Mouse (Mus musculus) heart, postnatal 0 days (tissue): ENCODE measurements around the gene Camk2g. TPM values are rescaled to one million over a fixed set of nuclear protein-coding genes. Genes with fewer than 3 reads are reported as not detected.

Experiments
- ATAC-seq: fragments of 200-750 bp; cut with Nextera tagmentation; 2 replicates; pipeline ENCODE4 v1.8.0; 2017; ENCODE audit warnings: low read depth, moderate number of reproducible peaks, moderate library complexity; ENCODE audit not compliant: insufficient read depth
- DNase-seq: peaks from one replicate; pipeline ENCODE4 v3.0.0-alpha.2; 2016; ENCODE audit warnings: low spot score
- H3K27ac ChIP-seq: fragments of 300-500 bp; sonication (generic); 2 replicates; pipeline ENCODE4 v1.5.1; 2014; ENCODE audit warnings: low read depth, mild to moderate bottlenecking
- H3K27me3 ChIP-seq: fragments of 300-500 bp; sonication (generic); 2 replicates; pipeline ENCODE4 v1.6.1; 2014; ENCODE audit warnings: low read length, mixed read lengths; ENCODE audit not compliant: control insufficient read depth, insufficient read depth
- H3K36me3 ChIP-seq: fragments of 300-500 bp; sonication (generic); replicated peaks from 2 replicates; pipeline ENCODE4 v1.6.1; 2014; ENCODE audit warnings: low read length, mixed read lengths; ENCODE audit not compliant: control insufficient read depth, insufficient read depth
- H3K4me1 ChIP-seq: fragments of 300-500 bp; sonication (generic); 2 replicates; pipeline ENCODE4 v1.6.1; 2014; ENCODE audit warnings: antibody characterized with exemption; ENCODE audit not compliant: control insufficient read depth, insufficient read depth
- H3K4me2 ChIP-seq: fragments of 300-500 bp; sonication (generic); 2 replicates; pipeline ENCODE4 v1.6.1; 2014; ENCODE audit warnings: low read depth, mild to moderate bottlenecking, low read length, moderate library complexity
- H3K4me3 ChIP-seq: fragments of 300-500 bp; sonication (generic); 2 replicates; pipeline ENCODE4 v1.5.1; 2014; ENCODE audit warnings: low read depth, low read length
- H3K9ac ChIP-seq: fragments of 300-500 bp; sonication (generic); replicated peaks from 2 replicates; pipeline ENCODE4 v1.6.1; 2014; ENCODE audit warnings: low read depth, low read length, mixed read lengths
- H3K9me3 ChIP-seq: fragments of 300-500 bp; sonication (generic); replicated peaks from 2 replicates; pipeline ENCODE4 v1.6.1; 2016; ENCODE audit warnings: low read length; ENCODE audit not compliant: control insufficient read depth
- CTCF ChIP-seq: IDR thresholded peaks from 2 replicates; pipeline ENCODE4 v1.5.1; 2016; ENCODE audit warnings: antibody characterized with exemption, control low read depth, low read depth
- EP300 ChIP-seq: IDR thresholded peaks from 2 replicates; pipeline ENCODE4 v1.6.1; 2016; ENCODE audit warnings: antibody characterized with exemption, low read depth
- WGBS: fragments of 180-500 bp; shearing (Covaris S2); extraction: QIAGEN DNeasy Blood & Tissue Kit; methylation state at CpG from one replicate; pipeline ENCODE4 v1.1.7; 2014; 5-methylcytosine and 5-hydroxymethylcytosine counted together
- polyA plus RNA-seq: library from polyadenylated mRNA; unstranded; fragments of >200 nt; fragmentation: Nextera tagmentation; extraction: Ambion mirVana; gene quantifications from 2 replicates; pipeline ENCODE4 v1.2.1, GENCODE M21; 2015
- total RNA-seq: library from RNA; depleted of rRNA; stranded (reverse); fragments of >200 nt; gene quantifications from 2 replicates; pipeline ENCODE4 v1.2.3, GENCODE M21; 2014; ENCODE audit warnings: low replicate concordance

Gene Camk2g
- total and polyA plus RNA-seq, 2 experiments from 2014 or later, result 72.5 to 107 TPM

- ATAC-seq, result no peak
- whole genome bisulfite sequencing, result 85% methylated on average over 5 of the region's 5 CpGs
- H3K36me3 ChIP-seq, result peaks cover 34% of the 10 kb centered on the region
- peaks cover 28% of the 10 kb centered on the region for H3K4me1 ChIP-seq
- no peaks in the 10 kb centered on the region for H3K27me3 ChIP-seq
- DNase-seq, result no peak
- H3K9ac ChIP-seq, result 0 out of 2 replicates have a peak overlapping the region, but pooled peaks have one; percentile 16
- no peak for TF ChIP-seq EP300
- TF ChIP-seq CTCF, result no peak
- H3K4me2 ChIP-seq, result no peak overlapping the region
- H3K27ac ChIP-seq, result no peak overlapping the region
- no peaks in the 10 kb centered on the region for H3K9me3 ChIP-seq
- no peak overlapping the region for H3K4me3 ChIP-seq
Observed at GRCm38 (mm10) chr14:20790445-20790844, 3.4 kb downstream of the Camk2g start.

GRCm38 (mm10) chr14:20789593-20789992 is 4.3 kb downstream of the Camk2g start:
- WGBS, result 58% methylated on average over 4 of the region's 4 CpGs
- ATAC-seq (no peak), DNase-seq (no peak)
- Histone ChIP-seq H3K9me3 (no peaks in the 10 kb centered on the region), H3K36me3 (peaks cover 34% of the 10 kb centered on the region), H3K9ac (0 out of 2 replicates have a peak overlapping the region, but pooled peaks have one; percentile 3), H3K27me3 (no peaks in the 10 kb centered on the region), H3K4me1 (peaks cover 36% of the 10 kb centered on the region), H3K4me2 (no peak overlapping the region), H3K4me3 (no peak overlapping the region), H3K27ac (no peak overlapping the region)
- TF ChIP-seq CTCF (no peak), EP300 (no peak)

GRCm38 (mm10) chr14:20788151-20788550 is 5.7 kb downstream of the Camk2g start:
- TF ChIP-seq EP300 (no peak), CTCF (no peak)
- Histone ChIP-seq H3K4me1 (peaks cover 42% of the 10 kb centered on the region), H3K9ac (no peak overlapping the region), H3K9me3 (no peaks in the 10 kb centered on the region), H3K27ac (no peak overlapping the region), H3K4me2 (no peak overlapping the region), H3K4me3 (no peak overlapping the region), H3K36me3 (peaks cover 48% of the 10 kb centered on the region), H3K27me3 (no peaks in the 10 kb centered on the region)
- 64% methylated on average over 3 of the region's 3 CpGs for WGBS
- DNase-seq, result no peak
- no peak for ATAC-seq

- Histone ChIP-seq H3K36me3 (peaks cover 62% of the 10 kb centered on the region), H3K9ac (no peak overlapping the region; the same call in 1 of the 2 replicates), H3K4me3 (0 out of 2 replicates have a peak overlapping the region, but pooled peaks have one; percentile 4), H3K27me3 (no peaks in the 10 kb centered on the region), H3K4me2 (peak overlapping the region; percentile 32), H3K4me1 (peaks cover 48% of the 10 kb centered on the region), H3K27ac (peak overlapping the region; percentile 80), H3K9me3 (no peaks in the 10 kb centered on the region)
- TF ChIP-seq EP300 (no peak), CTCF (no peak)
- WGBS, result 38% methylated on average over 4 of the region's 4 CpGs
- ATAC-seq, result peak; percentile 45; the same call in 1 of the 2 replicates
- DNase-seq, result peak; percentile 40
Observed at GRCm38 (mm10) chr14:20786611-20787015, 7.3 kb downstream of the Camk2g start.

- no peak for DNase-seq
- H3K27me3 ChIP-seq, result no peaks in the 10 kb centered on the region
- no peak for TF ChIP-seq EP300
- no peak for TF ChIP-seq CTCF
- H3K9ac ChIP-seq, result peak overlapping the region; percentile 5; the same call in 1 of the 2 replicates
- peak overlapping the region; percentile 80 for H3K27ac ChIP-seq
- 71% methylated on average over 5 of the region's 5 CpGs for WGBS
- ATAC-seq, result no peak
- no peak overlapping the region for H3K4me3 ChIP-seq
- H3K9me3 ChIP-seq, result no peaks in the 10 kb centered on the region
- peaks cover 57% of the 10 kb centered on the region for H3K36me3 ChIP-seq
- H3K4me2 ChIP-seq, result peak overlapping the region; percentile 32
- peaks cover 52% of the 10 kb centered on the region for H3K4me1 ChIP-seq
Observed at GRCm38 (mm10) chr14:20786020-20786419, 7.9 kb downstream of the Camk2g start.

GRCm38 (mm10) chr14:20785231-20785630 is 8.7 kb downstream of the Camk2g start:
- 60% methylated on average over 1 of the region's 1 CpGs for WGBS
- Histone ChIP-seq H3K4me3 (no peak overlapping the region), H3K36me3 (peaks cover 56% of the 10 kb centered on the region), H3K27me3 (no peaks in the 10 kb centered on the region), H3K27ac (peak overlapping the region; percentile 80), H3K4me2 (peak overlapping the region; percentile 9; the same call in 1 of the 2 replicates), H3K4me1 (peaks cover 57% of the 10 kb centered on the region), H3K9me3 (no peaks in the 10 kb centered on the region), H3K9ac (0 out of 2 replicates have a peak overlapping the region, but pooled peaks have one; percentile 5)
- ATAC-seq, result peak; percentile 35; the same call in 1 of the 2 replicates
- TF ChIP-seq CTCF (no peak), EP300 (no peak)
- peak; percentile 16 for DNase-seq
